Mouse (Mus musculus) liver, adult 2 months (tissue): ENCODE measurements around the gene Tgfbr2. TPM values are rescaled to one million over a fixed set of nuclear protein-coding genes. Genes with fewer than 3 reads are reported as not detected.

Source experiments
- DNase-seq: peaks from one replicate; pipeline ENCODE4 v3.0.0-alpha.2; 2011; ENCODE audit warnings: low read depth, low spot score; ENCODE audit errors: extremely low read depth
- H3K27ac ChIP-seq: fragments of 200-500 bp; replicated peaks from 2 replicates; pipeline ENCODE4 v1.5.1; 2012; ENCODE audit warnings: low read depth, mild to moderate bottlenecking, control low read depth, inconsistent platforms, low read length; ENCODE audit not compliant: insufficient read depth
- H3K27me3 ChIP-seq: fragments of 200-500 bp; 2 replicates; pipeline ENCODE4 v1.6.1; 2012; ENCODE audit warnings: mild to moderate bottlenecking, moderate library complexity, low read length, inconsistent platforms; ENCODE audit not compliant: control insufficient read depth, insufficient read depth
- H3K36me3 ChIP-seq: fragments of 200-500 bp; 2 replicates; pipeline ENCODE4 v1.6.1; 2012; ENCODE audit warnings: low read length, inconsistent platforms; ENCODE audit not compliant: control insufficient read depth, insufficient read depth
- H3K4me1 ChIP-seq: fragments of 200-500 bp; 2 replicates; pipeline ENCODE4 v1.6.1; 2011; ENCODE audit warnings: low read length; ENCODE audit not compliant: control insufficient read depth, insufficient read depth
- H3K4me3 ChIP-seq: fragments of 200-500 bp; 2 replicates; pipeline ENCODE4 v1.5.1; 2011; ENCODE audit warnings: low read depth, mild to moderate bottlenecking, control low read depth, low read length, moderate library complexity; ENCODE audit not compliant: insufficient read depth
- H3K79me2 ChIP-seq: fragments of 200-500 bp; 2 replicates; pipeline ENCODE4 v1.6.1; 2012; ENCODE audit warnings: inconsistent platforms, mild to moderate bottlenecking, low read length, moderate library complexity; ENCODE audit not compliant: control insufficient read depth, insufficient read depth
- H3K9ac ChIP-seq: fragments of 200-500 bp; 2 replicates; pipeline ENCODE4 v1.6.1; 2012; ENCODE audit warnings: low read depth, mild to moderate bottlenecking, control low read depth, inconsistent platforms, low read length
- CTCF ChIP-seq: fragments of 200-500 bp; IDR thresholded peaks from 2 replicates; pipeline ENCODE4 v1.5.1; 2011; ENCODE audit warnings: low read depth, low read length, control low read depth
- POLR2A ChIP-seq: fragments of 200-500 bp; IDR thresholded peaks from 2 replicates; pipeline ENCODE4 v1.6.1; 2011; ENCODE audit warnings: low read length, control low read depth; ENCODE audit not compliant: insufficient read depth; ENCODE audit errors: extremely low read depth
- WGBS: fragments of 180-500 bp; shearing (Covaris S2); methylation state at CpG from one replicate; pipeline ENCODE4 v1.1.7; 2018; 5-methylcytosine and 5-hydroxymethylcytosine counted together
- polyA plus RNA-seq: library from polyadenylated mRNA; depleted of rRNA; stranded (reverse); fragments of >200 nt; gene quantifications from 2 replicates; pipeline ENCODE4 v1.2.3, GENCODE M21; 2012
- total RNA-seq: library from RNA; depleted of rRNA; stranded (reverse); fragments of >200 nt; gene quantifications from 2 replicates; pipeline ENCODE4 v1.2.3, GENCODE M21; 2014

Gene Tgfbr2
- total and polyA plus RNA-seq, 2 experiments = 8.2 to 8.3 TPM

- Histone ChIP-seq H3K36me3 (no peaks in the 10 kb centered on the region), H3K4me1 (no peaks in the 10 kb centered on the region), H3K27ac (no peak overlapping the region), H3K27me3 (no peaks in the 10 kb centered on the region; the same call in 1 of the 2 replicates), H3K4me3 (no peak overlapping the region), H3K9ac (no peak overlapping the region), H3K79me2 (no peaks in the 10 kb centered on the region)
- TF ChIP-seq POLR2A (no peak), CTCF (no peak)
- WGBS = 80% methylated on average over 8 of the region's 8 CpGs
- no peak for DNase-seq
Observed at GRCm38 (mm10) chr9:116212915-116213619, 37.9 kb upstream of the Tgfbr2 start.

- Histone ChIP-seq H3K4me3 (no peak overlapping the region), H3K9ac (no peak overlapping the region), H3K4me1 (no peaks in the 10 kb centered on the region), H3K36me3 (no peaks in the 10 kb centered on the region), H3K27ac (no peak overlapping the region), H3K79me2 (no peaks in the 10 kb centered on the region), H3K27me3 (no peaks in the 10 kb centered on the region; the same call in 1 of the 2 replicates)
- no peak for TF ChIP-seq POLR2A
- TF ChIP-seq CTCF = no peak
- WGBS = 88% methylated on average over 12 of the region's 12 CpGs
- no peak for DNase-seq
Observed at GRCm38 (mm10) chr9:116212069-116212468, 36.9 kb upstream of the Tgfbr2 start.

GRCm38 (mm10) chr9:116208169-116208904 is 33.2 kb upstream of the Tgfbr2 start:
- WGBS = 87% methylated on average over 16 of the region's 16 CpGs
- H3K4me1 ChIP-seq = no peaks in the 10 kb centered on the region
- no peak for DNase-seq
- H3K79me2 ChIP-seq = no peaks in the 10 kb centered on the region
- H3K4me3 ChIP-seq = no peak overlapping the region
- no peaks in the 10 kb centered on the region; the same call in 1 of the 2 replicates for H3K27me3 ChIP-seq
- no peak overlapping the region for H3K27ac ChIP-seq
- no peak overlapping the region for H3K9ac ChIP-seq
- TF ChIP-seq POLR2A = no peak
- no peak for TF ChIP-seq CTCF
- H3K36me3 ChIP-seq = no peaks in the 10 kb centered on the region

- Histone ChIP-seq H3K27me3 (no peaks in the 10 kb centered on the region; the same call in 1 of the 2 replicates), H3K79me2 (no peaks in the 10 kb centered on the region), H3K27ac (no peak overlapping the region), H3K4me3 (no peak overlapping the region), H3K9ac (no peak overlapping the region), H3K36me3 (no peaks in the 10 kb centered on the region), H3K4me1 (no peaks in the 10 kb centered on the region)
- WGBS = 88% methylated on average over 2 of the region's 2 CpGs
- TF ChIP-seq POLR2A (no peak), CTCF (no peak)
- DNase-seq = no peak
Observed at GRCm38 (mm10) chr9:116206901-116207300, 31.7 kb upstream of the Tgfbr2 start.

GRCm38 (mm10) chr9:116203675-116204074 is 28.5 kb upstream of the Tgfbr2 start:
- Histone ChIP-seq H3K79me2 (no peaks in the 10 kb centered on the region), H3K4me3 (no peak overlapping the region), H3K9ac (no peak overlapping the region), H3K4me1 (no peaks in the 10 kb centered on the region), H3K36me3 (no peaks in the 10 kb centered on the region), H3K27me3 (no peaks in the 10 kb centered on the region; the same call in 1 of the 2 replicates), H3K27ac (no peak overlapping the region)
- DNase-seq = no peak
- TF ChIP-seq POLR2A = no peak
- no peak for TF ChIP-seq CTCF
- 91% methylated on average over 1 of the region's 1 CpGs for WGBS
